Mouse (Mus musculus): ENCODE results near the gene Lrp2. TPM values are rescaled to one million over a fixed set of nuclear protein-coding genes. Genes with fewer than 3 reads are reported as not detected.

The Lrp2 gene
- polyA plus RNA-seq, 1 experiment from 2014 or later, result 1.6 TPM

DNA sequence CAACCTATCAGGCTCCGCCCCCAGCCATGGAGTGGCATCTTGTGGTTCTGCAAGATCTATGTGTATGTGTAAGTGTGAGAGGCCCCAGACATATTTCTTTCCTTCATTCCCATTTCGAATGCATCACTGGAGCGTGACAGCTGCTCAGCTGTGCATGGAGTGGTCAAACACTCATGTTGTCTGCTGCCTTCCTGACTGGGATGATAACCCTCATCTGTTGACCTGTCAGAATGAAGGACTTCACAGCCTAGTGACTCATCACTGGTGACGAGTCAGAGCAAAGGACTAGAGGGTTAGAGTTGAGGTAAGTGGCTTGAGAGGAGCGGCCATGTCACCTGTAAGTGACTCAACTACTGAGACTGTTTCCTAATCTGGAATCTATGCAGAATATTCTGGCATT, 34.2 kb downstream of the Lrp2 start:
- H3K27me3 ChIP-seq (replicated peaks; ENCODE audit: control insufficient read depth, insufficient read depth, low read length), result no peaks in the 10 kb centered on the region
- H3K9ac ChIP-seq (ENCODE audit: low read depth, low read length), result no peak overlapping the region
- 80% methylated on average over 5 of the region's 5 CpGs for WGBS
- no peaks in the 10 kb centered on the region for H3K9me3 ChIP-seq (ENCODE audit: control insufficient read depth)
- H3K4me1 ChIP-seq (replicated peaks; ENCODE audit: control insufficient read depth, insufficient read depth, low read length), result no peaks in the 10 kb centered on the region
- no peak overlapping the region for H3K4me2 ChIP-seq (replicated peaks; ENCODE audit: low read depth)
- H3K36me3 ChIP-seq (ENCODE audit: control insufficient read depth, insufficient read depth), result no peaks in the 10 kb centered on the region
- H3K27ac ChIP-seq (ENCODE audit: low read depth, low read length), result no peak overlapping the region
- H3K4me3 ChIP-seq (ENCODE audit: low read depth, low read length), result no peak overlapping the region
- 0 out of 2 replicates have a peak, but pooled peaks have one; percentile 25 for ATAC-seq
- no peak for TF ChIP-seq CTCF (IDR thresholded peaks at IDR 0.05; ENCODE audit: low read depth)

DNA sequence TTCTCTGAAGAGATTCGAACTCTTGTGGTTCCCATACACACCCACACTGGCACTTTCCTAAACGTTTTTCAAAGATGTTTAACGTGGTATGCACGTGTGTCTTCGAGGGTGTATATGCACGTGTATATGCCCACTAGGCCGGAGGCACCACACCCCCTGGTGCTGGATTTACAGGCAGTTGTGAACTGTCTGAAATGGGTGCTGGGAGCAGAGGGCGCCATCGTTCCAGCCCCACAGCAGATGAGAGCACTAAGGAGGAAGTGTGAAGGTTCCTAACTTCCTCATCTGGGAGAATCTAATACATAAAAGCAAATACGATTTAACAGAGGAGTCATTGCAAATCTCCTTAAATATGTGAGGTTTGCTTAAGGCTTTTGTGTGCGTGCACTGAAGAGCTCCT, 39.0 kb downstream of the Lrp2 start:
- TF ChIP-seq CTCF (IDR thresholded peaks at IDR 0.05; ENCODE audit: low read depth), result peak; percentile 42
- H3K9me3 ChIP-seq (ENCODE audit: control insufficient read depth), result no peaks in the 10 kb centered on the region
- no peak for ATAC-seq
- H3K27me3 ChIP-seq (replicated peaks; ENCODE audit: control insufficient read depth, insufficient read depth, low read length), result no peaks in the 10 kb centered on the region
- H3K9ac ChIP-seq (ENCODE audit: low read depth, low read length), result no peak overlapping the region
- no peak overlapping the region for H3K27ac ChIP-seq (ENCODE audit: low read depth, low read length)
- no peak overlapping the region for H3K4me2 ChIP-seq (replicated peaks; ENCODE audit: low read depth)
- H3K4me1 ChIP-seq (replicated peaks; ENCODE audit: control insufficient read depth, insufficient read depth, low read length), result no peaks in the 10 kb centered on the region
- no peak overlapping the region for H3K4me3 ChIP-seq (ENCODE audit: low read depth, low read length)
- WGBS, result 69% methylated on average over 11 of the region's 11 CpGs
- H3K36me3 ChIP-seq (ENCODE audit: control insufficient read depth, insufficient read depth), result no peaks in the 10 kb centered on the region

- H3K4me2 ChIP-seq (replicated peaks; ENCODE audit: low read depth), result no peak overlapping the region
- H3K27me3 ChIP-seq (replicated peaks; ENCODE audit: control insufficient read depth, insufficient read depth, low read length), result no peaks in the 10 kb centered on the region
- no peaks in the 10 kb centered on the region for H3K4me1 ChIP-seq (replicated peaks; ENCODE audit: control insufficient read depth, insufficient read depth, low read length)
- H3K36me3 ChIP-seq (ENCODE audit: control insufficient read depth, insufficient read depth), result no peaks in the 10 kb centered on the region
- ATAC-seq, result no peak
- no peak for TF ChIP-seq CTCF (IDR thresholded peaks at IDR 0.05; ENCODE audit: low read depth)
- no peak overlapping the region for H3K4me3 ChIP-seq (ENCODE audit: low read depth, low read length)
- WGBS, result 86% methylated on average over 7 of the region's 7 CpGs
- no peak overlapping the region for H3K9ac ChIP-seq (ENCODE audit: low read depth, low read length)
- H3K9me3 ChIP-seq (ENCODE audit: control insufficient read depth), result no peaks in the 10 kb centered on the region
- H3K27ac ChIP-seq (ENCODE audit: low read depth, low read length), result no peak overlapping the region
These were observed 49.8 kb downstream of the Lrp2 start for GRCm38 (mm10) chr2:69536018-69536417.

- H3K9me3 ChIP-seq (ENCODE audit: control insufficient read depth), result no peaks in the 10 kb centered on the region
- no peaks in the 10 kb centered on the region for H3K36me3 ChIP-seq (ENCODE audit: control insufficient read depth, insufficient read depth)
- no peak overlapping the region for H3K9ac ChIP-seq (ENCODE audit: low read depth, low read length)
- H3K4me3 ChIP-seq (ENCODE audit: low read depth, low read length), result no peak overlapping the region
- no peak overlapping the region for H3K4me2 ChIP-seq (replicated peaks; ENCODE audit: low read depth)
- no peaks in the 10 kb centered on the region for H3K4me1 ChIP-seq (replicated peaks; ENCODE audit: control insufficient read depth, insufficient read depth, low read length)
- no peak overlapping the region for H3K27ac ChIP-seq (ENCODE audit: low read depth, low read length)
- 74% methylated on average over 3 of the region's 3 CpGs for WGBS
- H3K27me3 ChIP-seq (replicated peaks; ENCODE audit: control insufficient read depth, insufficient read depth, low read length), result no peaks in the 10 kb centered on the region
- ATAC-seq, result no peak
- TF ChIP-seq CTCF (IDR thresholded peaks at IDR 0.05; ENCODE audit: low read depth), result no peak
These were observed 54.3 kb downstream of the Lrp2 start for GRCm38 (mm10) chr2:69531528-69532055.

- Histone ChIP-seq H3K4me2 (replicated peaks; ENCODE audit: low read depth) (no peak overlapping the region), H3K9me3 (ENCODE audit: control insufficient read depth) (no peaks in the 10 kb centered on the region), H3K4me3 (ENCODE audit: low read depth, low read length) (no peak overlapping the region), H3K27ac (ENCODE audit: low read depth, low read length) (no peak overlapping the region), H3K4me1 (replicated peaks; ENCODE audit: control insufficient read depth, insufficient read depth, low read length) (no peaks in the 10 kb centered on the region), H3K9ac (ENCODE audit: low read depth, low read length) (no peak overlapping the region), H3K27me3 (replicated peaks; ENCODE audit: control insufficient read depth, insufficient read depth, low read length) (no peaks in the 10 kb centered on the region), H3K36me3 (ENCODE audit: control insufficient read depth, insufficient read depth) (no peaks in the 10 kb centered on the region)
- no peak for TF ChIP-seq CTCF (IDR thresholded peaks at IDR 0.05; ENCODE audit: low read depth)
- WGBS, result 27% methylated on average over 14 of the region's 14 CpGs
- no peak for ATAC-seq
These were observed 55.0 kb downstream of the Lrp2 start for GRCm38 (mm10) chr2:69530691-69531527.

DNA sequence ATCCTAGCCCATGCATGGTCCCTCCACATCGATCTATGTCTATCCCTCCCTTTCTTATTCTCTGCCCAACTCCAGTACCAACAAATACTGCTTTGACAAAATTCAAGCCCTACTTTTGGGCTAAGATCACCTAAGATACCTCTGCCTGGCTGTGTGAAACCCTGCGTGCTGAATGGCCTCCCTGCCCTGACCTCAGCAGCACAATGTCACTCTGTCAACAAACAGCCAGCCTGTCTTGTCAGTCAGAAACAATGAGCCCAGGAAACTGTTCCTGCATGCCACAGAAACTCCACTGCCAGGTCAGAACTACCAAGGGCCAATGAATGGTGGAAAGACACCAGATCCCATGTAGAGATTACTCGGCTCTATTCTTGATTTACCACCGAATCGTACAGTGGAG, 55.7 kb downstream of the Lrp2 start:
- ATAC-seq, result no peak

More for the DNA sequence above, 55.7 kb downstream of the Lrp2 start:
- no peaks in the 10 kb centered on the region for H3K9me3 ChIP-seq (ENCODE audit: control insufficient read depth)
- no peaks in the 10 kb centered on the region for H3K4me1 ChIP-seq (replicated peaks; ENCODE audit: control insufficient read depth, insufficient read depth, low read length)
- H3K27ac ChIP-seq (ENCODE audit: low read depth, low read length), result no peak overlapping the region
- no peak for TF ChIP-seq CTCF (IDR thresholded peaks at IDR 0.05; ENCODE audit: low read depth)
- H3K9ac ChIP-seq (ENCODE audit: low read depth, low read length), result no peak overlapping the region
- H3K36me3 ChIP-seq (ENCODE audit: control insufficient read depth, insufficient read depth), result no peaks in the 10 kb centered on the region
- no peak overlapping the region for H3K4me2 ChIP-seq (replicated peaks; ENCODE audit: low read depth)
- no peak overlapping the region for H3K4me3 ChIP-seq (ENCODE audit: low read depth, low read length)
- H3K27me3 ChIP-seq (replicated peaks; ENCODE audit: control insufficient read depth, insufficient read depth, low read length), result no peaks in the 10 kb centered on the region
- 57% methylated on average over 5 of the region's 5 CpGs for WGBS
